Mouse (Mus musculus) embryonic facial prominence, embryonic 14.5 days (tissue): Measurements from ENCODE around the gene Cib1. TPM values are rescaled to one million over a fixed set of nuclear protein-coding genes. Genes with fewer than 3 reads are reported as not detected.
A peak's percentile ranks its signal among the peaks of the same experiment; 100 is the strongest.

Source experiments
- ATAC-seq: fragments of 200-750 bp; cut with Nextera tagmentation; 2 replicates; pipeline ENCODE4 v1.8.0; 2017; ENCODE audit warnings: low read depth, moderate number of reproducible peaks, moderate TSS enrichment
- DNase-seq: peaks from one replicate; pipeline ENCODE4 v3.0.0-alpha.2; 2015; ENCODE audit warnings: low spot score
- H3K27ac ChIP-seq: fragments of 300-500 bp; sonication (generic); replicated peaks from 2 replicates; pipeline ENCODE4 v1.5.1; 2014; ENCODE audit warnings: low read depth, mild to moderate bottlenecking, low read length, moderate library complexity
- H3K27me3 ChIP-seq: fragments of 300-500 bp; sonication (generic); replicated peaks from 2 replicates; pipeline ENCODE4 v1.6.1; 2014; ENCODE audit warnings: low read length; ENCODE audit not compliant: control insufficient read depth, insufficient read depth
- H3K36me3 ChIP-seq: fragments of 300-500 bp; sonication (generic); 2 replicates; pipeline ENCODE4 v1.6.1; 2014; ENCODE audit warnings: low read length, mixed read lengths; ENCODE audit not compliant: control insufficient read depth, insufficient read depth
- H3K4me1 ChIP-seq: fragments of 300-500 bp; sonication (generic); 2 replicates; pipeline ENCODE4 v1.6.1; 2014; ENCODE audit warnings: antibody characterized with exemption, low read length; ENCODE audit not compliant: control insufficient read depth, insufficient read depth
- H3K4me2 ChIP-seq: fragments of 300-500 bp; sonication (generic); 2 replicates; pipeline ENCODE4 v1.6.1; 2014; ENCODE audit warnings: low read depth, mild to moderate bottlenecking, low read length, moderate library complexity, mixed read lengths
- H3K4me3 ChIP-seq: fragments of 300-500 bp; sonication (generic); 2 replicates; pipeline ENCODE4 v1.5.1; 2014; ENCODE audit warnings: low read depth, mild to moderate bottlenecking, low read length
- H3K9ac ChIP-seq: fragments of 300-500 bp; sonication (generic); 2 replicates; pipeline ENCODE4 v1.6.1; 2014; ENCODE audit warnings: low read depth, mild to moderate bottlenecking, low read length, moderate library complexity, mixed read lengths
- H3K9me3 ChIP-seq: fragments of 300-500 bp; sonication (generic); 2 replicates; pipeline ENCODE4 v1.6.1; 2016; ENCODE audit warnings: low read length; ENCODE audit not compliant: control insufficient read depth
- WGBS: fragments of 180-500 bp; shearing (Covaris S2); extraction: QIAGEN DNeasy Blood & Tissue Kit; methylation state at CpG from one replicate; pipeline ENCODE4 v1.1.7; 2014; 5-methylcytosine and 5-hydroxymethylcytosine counted together
- polyA plus RNA-seq: library from polyadenylated mRNA; unstranded; fragments of >200 nt; fragmentation: Nextera tagmentation; extraction: Ambion mirVana; gene quantifications from 2 replicates; pipeline ENCODE4 v1.2.1, GENCODE M21; 2014

The Cib1 gene
- polyA plus RNA-seq, 1 experiment from 2014 or later: 89.1 TPM

DNA sequence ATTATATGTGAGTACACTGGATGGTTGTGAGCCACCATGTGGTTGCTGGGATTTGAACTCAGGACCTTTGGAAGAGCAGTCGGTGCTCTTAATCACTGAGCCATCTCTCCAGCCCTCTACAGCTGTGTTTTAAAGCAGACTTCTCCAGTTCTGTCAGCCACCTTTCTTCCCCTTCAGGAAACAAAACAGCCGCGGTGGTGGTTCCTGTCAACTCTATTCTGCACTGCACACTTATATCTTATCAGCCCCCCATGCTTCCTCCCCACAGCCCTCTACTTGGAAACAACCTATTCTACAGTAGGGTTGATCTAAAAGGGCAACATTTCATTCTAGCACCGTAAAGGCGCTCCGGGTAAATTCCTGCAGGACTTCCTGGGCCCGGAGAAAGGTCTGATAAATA lies 14.2 kb upstream of the Cib1 start:
- no peak overlapping the region for H3K9ac ChIP-seq
- no peak for ATAC-seq
- WGBS: 57% methylated on average over 7 of the region's 7 CpGs

DNA sequence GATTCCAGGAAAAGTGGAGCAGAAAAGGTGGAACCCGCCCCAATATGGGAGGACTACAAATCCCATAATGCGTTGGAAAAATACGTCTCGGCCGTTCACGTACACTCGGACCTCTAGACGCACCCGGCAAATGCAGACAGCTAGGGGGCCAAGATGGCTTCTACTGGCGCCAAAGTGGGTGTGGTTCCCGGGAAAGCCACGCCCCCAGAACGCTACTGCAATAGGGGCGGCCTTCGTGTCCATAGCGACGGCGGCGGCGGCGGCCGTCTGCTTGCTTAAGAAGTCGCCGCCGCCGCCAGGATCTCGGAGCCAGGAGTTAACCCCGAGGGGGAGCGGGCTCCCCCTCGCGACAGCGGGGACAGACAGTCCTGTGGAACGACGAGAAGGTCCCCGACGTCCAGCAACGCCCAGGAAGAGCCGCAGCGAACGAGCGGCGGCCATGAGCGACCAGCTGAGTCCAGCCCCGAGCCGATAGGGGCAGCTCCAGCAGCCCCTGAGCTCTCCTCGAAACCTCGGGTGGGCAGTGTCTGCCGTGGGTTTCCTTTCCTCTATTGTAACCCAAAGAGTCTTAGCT lies 13.6 kb upstream of the Cib1 start, which contains the start of gene Ttll13:
Gene Ttll13, plus strand, starts transcription at position 229 of the 574 bp plus-strand sequence.
- H3K4me2 ChIP-seq: peak within 1 kb of the TSS; percentile 58
- DNase-seq: peak; percentile 99
- no peaks in the 10 kb centered on the region for H3K4me1 ChIP-seq
- ATAC-seq: peak; percentile 98
- no peak within 1 kb of the TSS; the same call in 1 of the 2 replicates for H3K27ac ChIP-seq
- H3K27me3 ChIP-seq: no peaks in the 10 kb centered on the region
- 0% methylated on average over 46 of the region's 48 CpGs for WGBS
- H3K9ac ChIP-seq: peak within 1 kb of the TSS; percentile 70
- no peaks in the 10 kb centered on the region for H3K36me3 ChIP-seq
- peak within 1 kb of the TSS; percentile 57 for H3K4me3 ChIP-seq
- no peaks in the 10 kb centered on the region for H3K9me3 ChIP-seq

More for the DNA sequence above, 14.2 kb upstream of the Cib1 start:
- Histone ChIP-seq H3K4me1 (no peaks in the 10 kb centered on the region), H3K27ac (no peak overlapping the region; the same call in 1 of the 2 replicates), H3K4me3 (peak overlapping the region; percentile 57), H3K9me3 (no peaks in the 10 kb centered on the region), H3K36me3 (no peaks in the 10 kb centered on the region), H3K27me3 (no peaks in the 10 kb centered on the region), H3K4me2 (peak overlapping the region; percentile 58)
- DNase-seq: no peak

DNA sequence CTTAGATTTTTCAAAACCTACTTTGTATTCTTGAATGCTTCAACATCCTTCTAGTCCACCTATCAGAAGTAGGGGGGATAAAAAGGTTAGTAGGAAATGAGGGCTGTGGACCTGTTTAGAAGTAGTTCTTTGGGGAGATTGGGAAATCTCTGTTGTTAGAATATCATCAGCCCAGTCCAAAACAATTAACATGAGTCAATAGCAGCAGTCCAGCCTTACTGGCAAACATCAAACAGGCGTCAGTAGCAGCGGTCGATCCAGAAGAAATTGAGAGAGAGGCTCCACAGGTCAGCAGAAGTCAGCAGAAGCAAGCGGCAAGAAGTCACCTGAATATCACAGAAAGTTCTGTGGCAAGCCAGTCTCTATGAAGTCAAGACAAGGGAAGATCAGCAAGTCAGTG lies 12.2 kb upstream of the Cib1 start:
- 95% methylated on average over 4 of the region's 4 CpGs for WGBS
- H3K9ac ChIP-seq: no peak overlapping the region
- H3K9me3 ChIP-seq: no peaks in the 10 kb centered on the region
- H3K27ac ChIP-seq: no peak overlapping the region
- H3K36me3 ChIP-seq: 0 out of 2 replicates have a peak, but pooled peaks cover 8% of the 10 kb centered on the region
- no peak overlapping the region for H3K4me3 ChIP-seq
- H3K27me3 ChIP-seq: no peaks in the 10 kb centered on the region
- H3K4me2 ChIP-seq: no peak overlapping the region
- ATAC-seq: no peak
- no peak for DNase-seq
- H3K4me1 ChIP-seq: no peaks in the 10 kb centered on the region

DNA sequence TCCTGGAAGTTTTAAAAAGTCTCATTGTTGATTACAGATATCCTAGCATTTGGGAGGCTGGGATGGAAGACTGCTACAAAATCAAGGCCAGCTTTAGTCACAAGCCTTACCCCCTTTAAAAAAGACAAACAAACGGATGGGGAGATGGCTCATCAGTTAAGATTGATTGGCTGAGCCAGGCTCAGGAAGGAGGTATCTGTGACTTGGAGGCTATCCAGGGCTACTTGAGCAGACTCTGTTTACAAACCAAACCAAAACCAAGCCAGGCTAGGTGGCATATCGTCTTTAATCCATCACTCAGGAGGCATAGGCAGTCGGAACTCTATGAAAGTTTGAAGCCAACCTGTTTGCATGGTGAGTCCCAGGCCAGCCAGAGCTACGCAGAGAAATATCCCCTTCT lies 9.0 kb upstream of the Cib1 start:
- whole genome bisulfite sequencing: 82% methylated on average over 4 of the region's 4 CpGs
- Histone ChIP-seq H3K27ac (no peak overlapping the region), H3K9me3 (no peaks in the 10 kb centered on the region), H3K36me3 (peaks cover 25% of the 10 kb centered on the region), H3K4me2 (no peak overlapping the region), H3K4me3 (no peak overlapping the region), H3K9ac (no peak overlapping the region), H3K27me3 (no peaks in the 10 kb centered on the region), H3K4me1 (no peaks in the 10 kb centered on the region)
- ATAC-seq (no peak), DNase-seq (no peak)

DNA sequence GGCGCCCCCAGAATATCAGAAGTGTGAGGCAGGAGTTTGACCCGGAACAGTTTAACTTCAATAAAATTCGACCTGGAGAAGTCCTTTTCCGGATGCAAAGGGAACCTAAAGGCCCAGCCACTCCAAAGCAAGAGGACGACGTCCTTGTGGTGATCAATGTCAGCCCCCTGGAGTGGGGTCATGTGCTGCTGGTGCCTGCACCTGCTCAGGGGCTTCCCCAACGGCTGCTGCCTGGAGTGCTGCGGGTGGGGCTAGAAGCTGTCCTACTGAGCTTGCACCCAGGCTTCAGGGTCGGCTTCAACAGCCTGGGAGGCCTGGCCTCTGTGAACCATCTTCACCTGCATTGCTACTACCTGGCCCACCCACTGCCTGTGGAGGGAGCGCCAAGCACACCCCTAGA lies 5.9 kb upstream of the Cib1 start:
- 94% methylated on average over 10 of the region's 10 CpGs for WGBS
- H3K9me3 ChIP-seq: no peaks in the 10 kb centered on the region
- no peak overlapping the region for H3K4me2 ChIP-seq
- H3K27ac ChIP-seq: no peak overlapping the region
- DNase-seq: no peak
- ATAC-seq: no peak
- H3K9ac ChIP-seq: no peak overlapping the region
- H3K4me3 ChIP-seq: no peak overlapping the region
- peaks cover 25% of the 10 kb centered on the region for H3K36me3 ChIP-seq
- H3K4me1 ChIP-seq: peaks cover 6% of the 10 kb centered on the region; the same call in 1 of the 2 replicates
- no peaks in the 10 kb centered on the region for H3K27me3 ChIP-seq

DNA sequence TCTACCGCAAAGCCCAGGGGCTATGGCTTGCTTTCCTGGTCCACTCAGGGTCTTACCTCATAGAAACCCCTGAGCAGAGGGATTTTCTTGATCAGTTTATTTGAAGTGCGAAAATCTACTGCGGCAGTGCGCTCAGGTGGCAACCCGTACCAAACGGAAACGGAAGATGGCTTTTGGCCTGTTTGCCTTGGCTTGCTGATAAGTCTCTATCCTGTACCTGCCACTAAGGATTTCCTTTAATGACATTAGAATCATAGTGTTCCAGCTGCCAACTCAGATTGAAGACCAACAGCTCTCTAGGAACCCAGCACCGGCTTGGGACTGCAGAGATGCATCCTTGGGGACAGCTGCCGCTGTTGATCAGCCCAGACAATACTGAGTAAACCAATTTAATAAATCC lies 1.2 kb upstream of the Cib1 start:
- H3K4me1 ChIP-seq: peaks cover 6% of the 10 kb centered on the region; the same call in 1 of the 2 replicates
- no peak for DNase-seq
- H3K9me3 ChIP-seq: no peaks in the 10 kb centered on the region
- H3K27me3 ChIP-seq: no peaks in the 10 kb centered on the region
- 0 out of 2 replicates have a peak overlapping the region, but pooled peaks have one; percentile 34 for H3K9ac ChIP-seq
- H3K36me3 ChIP-seq: peaks cover 8% of the 10 kb centered on the region
- peak overlapping the region; percentile 74; the same call in 1 of the 2 replicates for H3K4me3 ChIP-seq
- no peak overlapping the region for H3K27ac ChIP-seq
- ATAC-seq: no peak
- 80% methylated on average over 9 of the region's 9 CpGs for WGBS
- peak overlapping the region; percentile 91 for H3K4me2 ChIP-seq

DNA sequence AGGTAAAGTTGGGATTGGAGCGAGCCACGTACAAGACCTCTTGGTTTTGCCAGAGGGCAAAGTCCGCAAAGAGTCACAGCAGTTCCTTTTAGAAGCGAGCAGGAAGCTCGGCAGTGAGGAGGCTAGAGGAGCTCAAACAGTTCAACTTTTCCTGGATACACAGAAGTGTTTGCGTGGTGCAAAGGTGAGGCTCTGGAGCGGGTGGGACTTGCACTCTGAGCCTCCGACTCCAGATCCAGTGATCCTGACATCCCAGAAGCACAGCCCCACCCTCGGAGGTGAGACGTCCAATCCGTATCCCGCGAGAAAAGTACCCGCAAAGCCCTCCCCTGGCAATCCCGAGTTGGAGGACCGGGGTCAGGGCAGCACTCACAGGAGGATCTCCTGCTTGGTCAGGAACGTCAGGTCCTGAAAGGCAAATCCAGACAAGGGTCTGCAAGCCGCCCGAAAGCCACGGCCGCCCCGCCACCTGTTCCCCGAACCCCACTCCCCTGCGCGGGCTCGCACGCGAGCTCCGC lies 583 bp downstream of the Cib1 start:
- no peak overlapping the region for H3K27ac ChIP-seq
- ATAC-seq: peak; percentile 45; the same call in 1 of the 2 replicates
- H3K27me3 ChIP-seq: no peaks in the 10 kb centered on the region
- peaks cover 6% of the 10 kb centered on the region; the same call in 1 of the 2 replicates for H3K4me1 ChIP-seq
- WGBS: 2% methylated on average over 28 of the region's 29 CpGs
- peak; percentile 27 for DNase-seq
- H3K4me2 ChIP-seq: peak overlapping the region; percentile 91
- peaks cover 13% of the 10 kb centered on the region for H3K36me3 ChIP-seq
- H3K9me3 ChIP-seq: no peaks in the 10 kb centered on the region
- peak overlapping the region; percentile 74 for H3K4me3 ChIP-seq
- peak overlapping the region; percentile 70 for H3K9ac ChIP-seq

DNA sequence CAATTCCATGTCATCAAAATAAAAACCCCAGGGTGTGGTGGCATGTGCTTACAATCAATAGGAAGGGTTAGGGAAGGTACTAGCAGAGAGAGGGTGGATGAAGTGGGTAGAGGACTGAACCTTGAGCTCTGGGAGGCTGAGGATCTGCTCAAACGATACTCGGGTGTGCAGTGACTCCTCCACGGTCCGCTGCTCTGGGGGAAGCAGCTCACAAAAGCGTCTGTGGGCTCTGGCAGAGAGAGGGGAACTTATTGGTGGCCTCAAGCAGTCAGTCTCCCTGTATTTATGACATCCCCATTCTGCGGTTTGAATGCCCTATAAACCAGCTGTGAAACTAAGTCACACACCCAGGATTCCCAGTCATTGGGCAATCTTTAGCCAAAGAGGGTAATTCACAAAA lies 2.4 kb downstream of the Cib1 start:
- H3K4me3 ChIP-seq: no peak overlapping the region
- no peak overlapping the region for H3K27ac ChIP-seq
- peaks cover 6% of the 10 kb centered on the region; the same call in 1 of the 2 replicates for H3K4me1 ChIP-seq
- WGBS: 66% methylated on average over 6 of the region's 6 CpGs
- ATAC-seq: no peak
- no peak for DNase-seq
- H3K9ac ChIP-seq: no peak overlapping the region
- H3K9me3 ChIP-seq: no peaks in the 10 kb centered on the region
- H3K27me3 ChIP-seq: no peaks in the 10 kb centered on the region
- H3K36me3 ChIP-seq: peaks cover 25% of the 10 kb centered on the region
- H3K4me2 ChIP-seq: no peak overlapping the region

DNA sequence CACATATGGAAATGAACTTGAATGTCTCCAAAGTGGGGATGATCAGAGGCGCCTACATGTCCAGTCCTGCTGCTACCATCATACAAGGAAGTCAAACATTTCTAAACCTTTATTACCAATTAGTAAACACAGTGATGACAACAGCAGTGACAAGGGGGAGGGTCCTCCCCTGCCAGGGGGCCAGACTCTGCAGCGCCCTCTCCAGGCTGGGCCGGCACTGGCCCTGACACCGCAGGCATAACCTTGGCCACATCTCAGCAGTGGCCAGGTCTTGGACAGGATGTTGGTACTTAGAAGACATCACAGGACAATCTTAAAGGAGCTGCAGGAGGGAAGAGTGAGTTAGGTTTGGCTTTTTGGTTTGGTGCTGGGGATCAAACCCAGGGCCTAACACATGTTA lies 5.5 kb downstream of the Cib1 start:
- no peak overlapping the region for H3K27ac ChIP-seq
- H3K36me3 ChIP-seq: peaks cover 51% of the 10 kb centered on the region
- no peak overlapping the region for H3K9ac ChIP-seq

More for the DNA sequence above, 5.5 kb downstream of the Cib1 start:
- Histone ChIP-seq H3K4me2 (no peak overlapping the region), H3K9me3 (no peaks in the 10 kb centered on the region), H3K4me1 (no peaks in the 10 kb centered on the region), H3K27me3 (no peaks in the 10 kb centered on the region), H3K4me3 (no peak overlapping the region)
- ATAC-seq (no peak), DNase-seq (no peak)
- WGBS: 93% methylated on average over 4 of the region's 4 CpGs
